Mouse (Mus musculus): Measurements from ENCODE around the gene Nr1h3. TPM values are rescaled to one million over a fixed set of nuclear protein-coding genes. Genes with fewer than 3 reads are reported as not detected.

Nr1h3 gene
- polyA plus RNA-seq, 1 experiment from 2014 or later, result 1.1 TPM

GRCm38 (mm10) chr2:91229735-91230134, 27.1 kb upstream of the Nr1h3 start:
- DNase-seq (ENCODE audit: low spot score), result no peak
- no peak overlapping the region for H3K9ac ChIP-seq (ENCODE audit: low read length)
- WGBS, result 80% methylated on average over 2 of the region's 2 CpGs
- no peaks in the 10 kb centered on the region for H3K36me3 ChIP-seq (ENCODE audit: control insufficient read depth, insufficient read depth, low read length)
- no peaks in the 10 kb centered on the region for H3K27me3 ChIP-seq (ENCODE audit: control insufficient read depth, insufficient read depth, low read length)
- H3K4me1 ChIP-seq (ENCODE audit: control insufficient read depth, insufficient read depth, low read length), result no peaks in the 10 kb centered on the region
- no peaks in the 10 kb centered on the region for H3K9me3 ChIP-seq (ENCODE audit: control insufficient read depth, low read length)
- no peak overlapping the region for H3K4me2 ChIP-seq (ENCODE audit: low read depth)
- no peak overlapping the region for H3K27ac ChIP-seq (ENCODE audit: low read depth, low read length)
- H3K4me3 ChIP-seq (ENCODE audit: low read depth, low read length), result no peak overlapping the region
- ATAC-seq (ENCODE audit: insufficient read depth, low FRiP score, low TSS enrichment), result no peak

GRCm38 (mm10) chr2:91223614-91224013, 21.0 kb upstream of the Nr1h3 start:
- ATAC-seq (ENCODE audit: insufficient read depth, low FRiP score, low TSS enrichment), result no peak
- WGBS, result 88% methylated on average over 2 of the region's 2 CpGs
- H3K9me3 ChIP-seq (ENCODE audit: control insufficient read depth, low read length), result no peaks in the 10 kb centered on the region
- H3K4me1 ChIP-seq (ENCODE audit: control insufficient read depth, insufficient read depth, low read length), result no peaks in the 10 kb centered on the region
- no peak overlapping the region for H3K4me3 ChIP-seq (ENCODE audit: low read depth, low read length)
- no peak overlapping the region for H3K27ac ChIP-seq (ENCODE audit: low read depth, low read length)
- H3K9ac ChIP-seq (ENCODE audit: low read length), result no peak overlapping the region
- no peaks in the 10 kb centered on the region for H3K27me3 ChIP-seq (ENCODE audit: control insufficient read depth, insufficient read depth, low read length)
- H3K36me3 ChIP-seq (ENCODE audit: control insufficient read depth, insufficient read depth, low read length), result no peaks in the 10 kb centered on the region
- H3K4me2 ChIP-seq (ENCODE audit: low read depth), result no peak overlapping the region
- DNase-seq (ENCODE audit: low spot score), result no peak

GRCm38 (mm10) chr2:91220501-91220900, 17.9 kb upstream of the Nr1h3 start:
- no peak for DNase-seq (ENCODE audit: low spot score)
- Histone ChIP-seq H3K36me3 (ENCODE audit: control insufficient read depth, insufficient read depth, low read length) (no peaks in the 10 kb centered on the region), H3K4me3 (ENCODE audit: low read depth, low read length) (no peak overlapping the region), H3K9me3 (ENCODE audit: control insufficient read depth, low read length) (no peaks in the 10 kb centered on the region), H3K4me2 (ENCODE audit: low read depth) (no peak overlapping the region), H3K4me1 (ENCODE audit: control insufficient read depth, insufficient read depth, low read length) (no peaks in the 10 kb centered on the region), H3K27me3 (ENCODE audit: control insufficient read depth, insufficient read depth, low read length) (no peaks in the 10 kb centered on the region), H3K27ac (ENCODE audit: low read depth, low read length) (no peak overlapping the region), H3K9ac (ENCODE audit: low read length) (no peak overlapping the region)
- WGBS, result 96% methylated on average over 3 of the region's 3 CpGs
- ATAC-seq (ENCODE audit: insufficient read depth, low FRiP score, low TSS enrichment), result no peak

GRCm38 (mm10) chr2:91217032-91217431, 14.4 kb upstream of the Nr1h3 start:
- H3K4me1 ChIP-seq (ENCODE audit: control insufficient read depth, insufficient read depth, low read length), result no peaks in the 10 kb centered on the region
- H3K27me3 ChIP-seq (ENCODE audit: control insufficient read depth, insufficient read depth, low read length), result no peaks in the 10 kb centered on the region
- H3K36me3 ChIP-seq (ENCODE audit: control insufficient read depth, insufficient read depth, low read length), result 0 out of 2 replicates have a peak, but pooled peaks cover 7% of the 10 kb centered on the region
- H3K4me2 ChIP-seq (ENCODE audit: low read depth), result no peak overlapping the region
- WGBS, result 71% methylated on average over 4 of the region's 4 CpGs
- DNase-seq (ENCODE audit: low spot score) (no peak), ATAC-seq (ENCODE audit: insufficient read depth, low FRiP score, low TSS enrichment) (no peak)
- H3K27ac ChIP-seq (ENCODE audit: low read depth, low read length), result no peak overlapping the region
- no peaks in the 10 kb centered on the region for H3K9me3 ChIP-seq (ENCODE audit: control insufficient read depth, low read length)
- H3K4me3 ChIP-seq (ENCODE audit: low read depth, low read length), result no peak overlapping the region
- H3K9ac ChIP-seq (ENCODE audit: low read length), result no peak overlapping the region

GRCm38 (mm10) chr2:91213311-91213710, 10.7 kb upstream of the Nr1h3 start:
- H3K4me2 ChIP-seq (ENCODE audit: low read depth), result no peak overlapping the region
- ATAC-seq (ENCODE audit: insufficient read depth, low FRiP score, low TSS enrichment) (no peak), DNase-seq (ENCODE audit: low spot score) (no peak)
- peaks cover 18% of the 10 kb centered on the region for H3K36me3 ChIP-seq (ENCODE audit: control insufficient read depth, insufficient read depth, low read length)
- H3K9me3 ChIP-seq (ENCODE audit: control insufficient read depth, low read length), result no peaks in the 10 kb centered on the region
- H3K4me1 ChIP-seq (ENCODE audit: control insufficient read depth, insufficient read depth, low read length), result no peaks in the 10 kb centered on the region
- H3K4me3 ChIP-seq (ENCODE audit: low read depth, low read length), result no peak overlapping the region
- H3K9ac ChIP-seq (ENCODE audit: low read length), result no peak overlapping the region
- no peak overlapping the region for H3K27ac ChIP-seq (ENCODE audit: low read depth, low read length)
- H3K27me3 ChIP-seq (ENCODE audit: control insufficient read depth, insufficient read depth, low read length), result no peaks in the 10 kb centered on the region

- no peak overlapping the region for H3K27ac ChIP-seq (ENCODE audit: low read depth, low read length)
- WGBS, result 88% methylated on average over 9 of the region's 9 CpGs
These were observed 3.7 kb upstream of the Nr1h3 start for GRCm38 (mm10) chr2:91206254-91206775.

GRCm38 (mm10) chr2:91202972-91203656, 480 bp upstream of the Nr1h3 start:
- Histone ChIP-seq H3K27ac (ENCODE audit: low read depth, low read length) (peak overlapping the region; percentile 73), H3K36me3 (ENCODE audit: control insufficient read depth, insufficient read depth, low read length) (peaks cover 8% of the 10 kb centered on the region), H3K9me3 (ENCODE audit: control insufficient read depth, low read length) (no peaks in the 10 kb centered on the region), H3K4me3 (ENCODE audit: low read depth, low read length) (peak overlapping the region; percentile 49), H3K4me1 (ENCODE audit: control insufficient read depth, insufficient read depth, low read length) (peaks cover 4% of the 10 kb centered on the region; the same call in 1 of the 2 replicates), H3K27me3 (ENCODE audit: control insufficient read depth, insufficient read depth, low read length) (no peaks in the 10 kb centered on the region), H3K4me2 (ENCODE audit: low read depth) (peak overlapping the region; percentile 80), H3K9ac (ENCODE audit: low read length) (peak overlapping the region; percentile 65)
- DNase-seq (ENCODE audit: low spot score) (no peak), ATAC-seq (ENCODE audit: insufficient read depth, low FRiP score, low TSS enrichment) (no peak; the same call in 1 of the 2 replicates)
- WGBS, result 12% methylated on average over 20 of the region's 20 CpGs

More at GRCm38 (mm10) chr2:91206254-91206775, 3.7 kb upstream of the Nr1h3 start:
- Histone ChIP-seq H3K27me3 (ENCODE audit: control insufficient read depth, insufficient read depth, low read length) (no peaks in the 10 kb centered on the region), H3K4me3 (ENCODE audit: low read depth, low read length) (no peak overlapping the region), H3K36me3 (ENCODE audit: control insufficient read depth, insufficient read depth, low read length) (peaks cover 21% of the 10 kb centered on the region), H3K4me1 (ENCODE audit: control insufficient read depth, insufficient read depth, low read length) (peaks cover 4% of the 10 kb centered on the region; the same call in 1 of the 2 replicates), H3K9me3 (ENCODE audit: control insufficient read depth, low read length) (no peaks in the 10 kb centered on the region), H3K9ac (ENCODE audit: low read length) (no peak overlapping the region), H3K4me2 (ENCODE audit: low read depth) (no peak overlapping the region)
- DNase-seq (ENCODE audit: low spot score), result no peak
- no peak for ATAC-seq (ENCODE audit: insufficient read depth, low FRiP score, low TSS enrichment)

GRCm38 (mm10) chr2:91198888-91199287, 3.7 kb downstream of the Nr1h3 start:
- no peaks in the 10 kb centered on the region for H3K9me3 ChIP-seq (ENCODE audit: control insufficient read depth, low read length)
- no peak overlapping the region for H3K27ac ChIP-seq (ENCODE audit: low read depth, low read length)
- ATAC-seq (ENCODE audit: insufficient read depth, low FRiP score, low TSS enrichment) (no peak), DNase-seq (ENCODE audit: low spot score) (no peak)
- peaks cover 4% of the 10 kb centered on the region; the same call in 1 of the 2 replicates for H3K4me1 ChIP-seq (ENCODE audit: control insufficient read depth, insufficient read depth, low read length)
- H3K36me3 ChIP-seq (ENCODE audit: control insufficient read depth, insufficient read depth, low read length), result no peaks in the 10 kb centered on the region
- H3K27me3 ChIP-seq (ENCODE audit: control insufficient read depth, insufficient read depth, low read length), result no peaks in the 10 kb centered on the region
- H3K9ac ChIP-seq (ENCODE audit: low read length), result no peak overlapping the region
- 89% methylated on average over 3 of the region's 3 CpGs for WGBS
- H3K4me2 ChIP-seq (ENCODE audit: low read depth), result no peak overlapping the region
- H3K4me3 ChIP-seq (ENCODE audit: low read depth, low read length), result no peak overlapping the region

- Histone ChIP-seq H3K4me2 (ENCODE audit: low read depth) (no peak overlapping the region), H3K9me3 (ENCODE audit: control insufficient read depth, low read length) (no peaks in the 10 kb centered on the region), H3K27ac (ENCODE audit: low read depth, low read length) (no peak overlapping the region), H3K9ac (ENCODE audit: low read length) (no peak overlapping the region), H3K4me1 (ENCODE audit: control insufficient read depth, insufficient read depth, low read length) (no peaks in the 10 kb centered on the region), H3K27me3 (ENCODE audit: control insufficient read depth, insufficient read depth, low read length) (no peaks in the 10 kb centered on the region), H3K36me3 (ENCODE audit: control insufficient read depth, insufficient read depth, low read length) (no peaks in the 10 kb centered on the region), H3K4me3 (ENCODE audit: low read depth, low read length) (no peak overlapping the region)
- 81% methylated on average over 3 of the region's 3 CpGs for WGBS
- DNase-seq (ENCODE audit: low spot score), result no peak
- no peak for ATAC-seq (ENCODE audit: insufficient read depth, low FRiP score, low TSS enrichment)
These were observed 6.0 kb downstream of the Nr1h3 start for GRCm38 (mm10) chr2:91196577-91197001.
